Mouse (Mus musculus): Measurements from ENCODE around the gene Rabl6. TPM values are rescaled to one million over a fixed set of nuclear protein-coding genes. Genes with fewer than 3 reads are reported as not detected.
A peak's percentile ranks its signal among the peaks of the same experiment; 100 is the strongest.

Rabl6 gene
- polyA plus RNA-seq, 1 experiment from 2014 or later: 73.6 TPM

GRCm38 (mm10) chr2:25573068-25573467 lies 35.3 kb downstream of the Rabl6 start:
- Histone ChIP-seq H3K36me3 (ENCODE audit: control insufficient read depth, insufficient read depth) (peaks cover 4% of the 10 kb centered on the region), H3K9ac (replicated peaks; ENCODE audit: low read depth, low read length) (no peak overlapping the region), H3K9me3 (ENCODE audit: control insufficient read depth, low read length) (no peaks in the 10 kb centered on the region), H3K4me1 (replicated peaks; ENCODE audit: control insufficient read depth, insufficient read depth, low read length) (peaks cover 33% of the 10 kb centered on the region), H3K4me2 (ENCODE audit: low read length) (no peak overlapping the region), H3K27ac (ENCODE audit: low read length) (no peak overlapping the region), H3K4me3 (replicated peaks; ENCODE audit: low read length) (no peak overlapping the region), H3K27me3 (replicated peaks; ENCODE audit: control insufficient read depth, insufficient read depth, low read length) (peaks cover 23% of the 10 kb centered on the region)
- WGBS: 91% methylated on average over 2 of the region's 2 CpGs
- no peak for ATAC-seq

- ATAC-seq: no peak
- H3K4me3 ChIP-seq (replicated peaks; ENCODE audit: low read length): no peak overlapping the region
- H3K4me2 ChIP-seq (ENCODE audit: low read length): no peak overlapping the region
- WGBS: 85% methylated on average over 4 of the region's 4 CpGs
- H3K27ac ChIP-seq (ENCODE audit: low read length): no peak overlapping the region
- peaks cover 4% of the 10 kb centered on the region for H3K27me3 ChIP-seq (replicated peaks; ENCODE audit: control insufficient read depth, insufficient read depth, low read length)
- peaks cover 23% of the 10 kb centered on the region for H3K4me1 ChIP-seq (replicated peaks; ENCODE audit: control insufficient read depth, insufficient read depth, low read length)
- peaks cover 4% of the 10 kb centered on the region for H3K36me3 ChIP-seq (ENCODE audit: control insufficient read depth, insufficient read depth)
- no peak overlapping the region for H3K9ac ChIP-seq (replicated peaks; ENCODE audit: low read depth, low read length)
- H3K9me3 ChIP-seq (ENCODE audit: control insufficient read depth, low read length): no peaks in the 10 kb centered on the region
These were observed 37.1 kb downstream of the Rabl6 start for GRCm38 (mm10) chr2:25571221-25571620.

- Histone ChIP-seq H3K4me3 (replicated peaks; ENCODE audit: low read length) (no peak overlapping the region), H3K9ac (replicated peaks; ENCODE audit: low read depth, low read length) (no peak overlapping the region), H3K9me3 (ENCODE audit: control insufficient read depth, low read length) (no peaks in the 10 kb centered on the region), H3K27ac (ENCODE audit: low read length) (no peak overlapping the region), H3K4me2 (ENCODE audit: low read length) (no peak overlapping the region), H3K36me3 (ENCODE audit: control insufficient read depth, insufficient read depth) (peaks cover 4% of the 10 kb centered on the region), H3K27me3 (replicated peaks; ENCODE audit: control insufficient read depth, insufficient read depth, low read length) (no peaks in the 10 kb centered on the region), H3K4me1 (replicated peaks; ENCODE audit: control insufficient read depth, insufficient read depth, low read length) (peaks cover 14% of the 10 kb centered on the region)
- ATAC-seq: no peak
- 98% methylated on average over 3 of the region's 3 CpGs for WGBS
These were observed 39.0 kb downstream of the Rabl6 start for GRCm38 (mm10) chr2:25569323-25569722.

GRCm38 (mm10) chr2:25568473-25569019 lies 39.8 kb downstream of the Rabl6 start:
- no peak overlapping the region for H3K4me2 ChIP-seq (ENCODE audit: low read length)
- H3K36me3 ChIP-seq (ENCODE audit: control insufficient read depth, insufficient read depth): peaks cover 4% of the 10 kb centered on the region
- no peak overlapping the region for H3K4me3 ChIP-seq (replicated peaks; ENCODE audit: low read length)
- peaks cover 7% of the 10 kb centered on the region for H3K4me1 ChIP-seq (replicated peaks; ENCODE audit: control insufficient read depth, insufficient read depth, low read length)
- 96% methylated on average over 6 of the region's 6 CpGs for WGBS
- H3K27ac ChIP-seq (ENCODE audit: low read length): no peak overlapping the region
- no peak overlapping the region for H3K9ac ChIP-seq (replicated peaks; ENCODE audit: low read depth, low read length)
- no peaks in the 10 kb centered on the region for H3K27me3 ChIP-seq (replicated peaks; ENCODE audit: control insufficient read depth, insufficient read depth, low read length)
- no peaks in the 10 kb centered on the region for H3K9me3 ChIP-seq (ENCODE audit: control insufficient read depth, low read length)
- ATAC-seq: no peak

- H3K9ac ChIP-seq (replicated peaks; ENCODE audit: low read depth, low read length): no peak overlapping the region
- ATAC-seq: no peak
- H3K9me3 ChIP-seq (ENCODE audit: control insufficient read depth, low read length): no peaks in the 10 kb centered on the region
- H3K4me1 ChIP-seq (replicated peaks; ENCODE audit: control insufficient read depth, insufficient read depth, low read length): no peaks in the 10 kb centered on the region
- H3K4me3 ChIP-seq (replicated peaks; ENCODE audit: low read length): no peak overlapping the region
- H3K27me3 ChIP-seq (replicated peaks; ENCODE audit: control insufficient read depth, insufficient read depth, low read length): no peaks in the 10 kb centered on the region
- whole genome bisulfite sequencing: 85% methylated on average over 6 of the region's 6 CpGs
- H3K4me2 ChIP-seq (ENCODE audit: low read length): no peak overlapping the region
- H3K27ac ChIP-seq (ENCODE audit: low read length): no peak overlapping the region
- peaks cover 11% of the 10 kb centered on the region for H3K36me3 ChIP-seq (ENCODE audit: control insufficient read depth, insufficient read depth)
These were observed 41.8 kb downstream of the Rabl6 start for GRCm38 (mm10) chr2:25566558-25566957.

GRCm38 (mm10) chr2:25565741-25566140 lies 42.6 kb downstream of the Rabl6 start:
- H3K9me3 ChIP-seq (ENCODE audit: control insufficient read depth, low read length): no peaks in the 10 kb centered on the region
- H3K36me3 ChIP-seq (ENCODE audit: control insufficient read depth, insufficient read depth): peaks cover 18% of the 10 kb centered on the region

GRCm38 (mm10) chr2:25561946-25562345 lies 46.4 kb downstream of the Rabl6 start:
- 84% methylated on average over 9 of the region's 9 CpGs for WGBS
- H3K4me2 ChIP-seq (ENCODE audit: low read length): no peak overlapping the region
- no peak for ATAC-seq
- no peaks in the 10 kb centered on the region for H3K27me3 ChIP-seq (replicated peaks; ENCODE audit: control insufficient read depth, insufficient read depth, low read length)
- peaks cover 14% of the 10 kb centered on the region for H3K4me1 ChIP-seq (replicated peaks; ENCODE audit: control insufficient read depth, insufficient read depth, low read length)
- H3K9ac ChIP-seq (replicated peaks; ENCODE audit: low read depth, low read length): no peak overlapping the region
- H3K4me3 ChIP-seq (replicated peaks; ENCODE audit: low read length): no peak overlapping the region
- peaks cover 18% of the 10 kb centered on the region for H3K36me3 ChIP-seq (ENCODE audit: control insufficient read depth, insufficient read depth)
- H3K27ac ChIP-seq (ENCODE audit: low read length): no peak overlapping the region
- H3K9me3 ChIP-seq (ENCODE audit: control insufficient read depth, low read length): no peaks in the 10 kb centered on the region

More at GRCm38 (mm10) chr2:25565741-25566140, 42.6 kb downstream of the Rabl6 start:
- Histone ChIP-seq H3K27ac (ENCODE audit: low read length) (no peak overlapping the region), H3K4me3 (replicated peaks; ENCODE audit: low read length) (no peak overlapping the region), H3K4me2 (ENCODE audit: low read length) (no peak overlapping the region), H3K9ac (replicated peaks; ENCODE audit: low read depth, low read length) (no peak overlapping the region), H3K27me3 (replicated peaks; ENCODE audit: control insufficient read depth, insufficient read depth, low read length) (no peaks in the 10 kb centered on the region), H3K4me1 (replicated peaks; ENCODE audit: control insufficient read depth, insufficient read depth, low read length) (no peaks in the 10 kb centered on the region)
- ATAC-seq: no peak
- 88% methylated on average over 8 of the region's 8 CpGs for WGBS

GRCm38 (mm10) chr2:25560551-25560950 lies 47.8 kb downstream of the Rabl6 start:
- peaks cover 18% of the 10 kb centered on the region for H3K36me3 ChIP-seq (ENCODE audit: control insufficient read depth, insufficient read depth)

GRCm38 (mm10) chr2:25558774-25559173 lies 49.5 kb downstream of the Rabl6 start:
- ATAC-seq: no peak
- peak overlapping the region; percentile 90; the same call in 1 of the 2 replicates for H3K9ac ChIP-seq (replicated peaks; ENCODE audit: low read depth, low read length)
- H3K36me3 ChIP-seq (ENCODE audit: control insufficient read depth, insufficient read depth): peaks cover 18% of the 10 kb centered on the region
- H3K4me3 ChIP-seq (replicated peaks; ENCODE audit: low read length): peak overlapping the region; percentile 96
- peak overlapping the region; percentile 92 for H3K4me2 ChIP-seq (ENCODE audit: low read length)
- WGBS: 67% methylated on average over 6 of the region's 6 CpGs
- no peaks in the 10 kb centered on the region for H3K27me3 ChIP-seq (replicated peaks; ENCODE audit: control insufficient read depth, insufficient read depth, low read length)
- no peaks in the 10 kb centered on the region for H3K9me3 ChIP-seq (ENCODE audit: control insufficient read depth, low read length)
- peaks cover 19% of the 10 kb centered on the region for H3K4me1 ChIP-seq (replicated peaks; ENCODE audit: control insufficient read depth, insufficient read depth, low read length)
- no peak overlapping the region for H3K27ac ChIP-seq (ENCODE audit: low read length)

More at GRCm38 (mm10) chr2:25560551-25560950, 47.8 kb downstream of the Rabl6 start:
- Histone ChIP-seq H3K9ac (replicated peaks; ENCODE audit: low read depth, low read length) (no peak overlapping the region), H3K4me3 (replicated peaks; ENCODE audit: low read length) (no peak overlapping the region), H3K4me1 (replicated peaks; ENCODE audit: control insufficient read depth, insufficient read depth, low read length) (peaks cover 19% of the 10 kb centered on the region), H3K27ac (ENCODE audit: low read length) (no peak overlapping the region), H3K9me3 (ENCODE audit: control insufficient read depth, low read length) (no peaks in the 10 kb centered on the region), H3K27me3 (replicated peaks; ENCODE audit: control insufficient read depth, insufficient read depth, low read length) (no peaks in the 10 kb centered on the region), H3K4me2 (ENCODE audit: low read length) (no peak overlapping the region)
- no peak for ATAC-seq
- 97% methylated on average over 8 of the region's 8 CpGs for WGBS

- Histone ChIP-seq H3K36me3 (ENCODE audit: control insufficient read depth, insufficient read depth) (peaks cover 18% of the 10 kb centered on the region), H3K27me3 (replicated peaks; ENCODE audit: control insufficient read depth, insufficient read depth, low read length) (no peaks in the 10 kb centered on the region), H3K9me3 (ENCODE audit: control insufficient read depth, low read length) (no peaks in the 10 kb centered on the region), H3K27ac (ENCODE audit: low read length) (peak overlapping the region; percentile 64; the same call in 1 of the 2 replicates), H3K4me3 (replicated peaks; ENCODE audit: low read length) (peak overlapping the region; percentile 96), H3K4me1 (replicated peaks; ENCODE audit: control insufficient read depth, insufficient read depth, low read length) (peaks cover 19% of the 10 kb centered on the region), H3K9ac (replicated peaks; ENCODE audit: low read depth, low read length) (peak overlapping the region; percentile 90), H3K4me2 (ENCODE audit: low read length) (peak overlapping the region; percentile 92)
- under 1% methylated on average over 24 of the region's 24 CpGs for WGBS
- ATAC-seq: peak; percentile 8; the same call in 1 of the 2 replicates
These were observed 50.4 kb downstream of the Rabl6 start for GRCm38 (mm10) chr2:25557964-25558360.
